ENCODE assay signal across 10 mouse cellular contexts in the genomic region with DNA sequence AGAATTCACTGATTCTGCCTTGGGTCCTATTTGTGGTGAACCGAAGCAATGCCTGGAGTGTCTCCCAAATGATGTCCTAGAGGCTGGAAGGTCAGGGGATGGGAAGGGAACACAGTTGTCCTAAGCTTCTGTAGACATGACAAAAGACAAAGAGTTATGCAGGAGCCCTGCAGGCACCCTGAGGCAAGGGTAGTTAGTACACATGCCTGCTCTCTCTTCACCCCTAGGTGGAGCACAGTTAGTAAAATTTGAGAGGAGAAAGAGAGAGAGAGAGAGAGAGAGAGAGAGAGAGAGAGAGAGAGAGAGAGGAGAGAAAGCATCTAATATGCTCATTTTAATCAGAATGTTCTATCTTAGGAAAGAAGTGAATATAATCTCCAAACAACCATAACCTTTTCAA.
DNase-seq lines count a peak whose midpoint lies in the region; ATAC-seq and TF ChIP-seq lines count a peak whose summit lies in the region.
"Had no signal": no experiment of that assay in that cellular context is flagged by ENCODE, and none has a peak within 500 bp of the region (broad histone marks: within the 10 kb centered on the region; RNA-seq: fewer than 3 reads in every experiment).

No protein-coding gene starts in this region.

- no peak overlapping the region for H3K4me2 ChIP-seq in heart, embryonic 12.5 days
- no peak overlapping the region for H3K4me2 ChIP-seq in liver, embryonic 14.5 days (ENCODE audit: low read depth)
- H3K4me2 ChIP-seq in liver, embryonic 12.5 days, result no peak overlapping the region
- H3K4me2 ChIP-seq: heart, embryonic 15.5 days; neural tube, embryonic 15.5 days had no signal

- no peak overlapping the region for H3K9ac ChIP-seq in heart, embryonic 12.5 days
- H3K9ac ChIP-seq in liver, embryonic 14.5 days (replicated peaks), result no peak overlapping the region
- no peak overlapping the region for H3K9ac ChIP-seq in liver, embryonic 12.5 days
- H3K9ac ChIP-seq: heart, embryonic 15.5 days; neural tube, embryonic 15.5 days had no signal

- H3K9me3 ChIP-seq in heart, embryonic 12.5 days (replicated peaks), result no peaks in the 10 kb centered on the region
- H3K9me3 ChIP-seq in liver, embryonic 14.5 days (ENCODE audit: control insufficient read depth, low read length), result no peaks in the 10 kb centered on the region
- no peaks in the 10 kb centered on the region for H3K9me3 ChIP-seq in liver, embryonic 12.5 days (replicated peaks)
- H3K9me3 ChIP-seq: heart, embryonic 15.5 days; neural tube, embryonic 15.5 days had no signal

- 0 out of 2 replicates have a peak, but pooled peaks cover under 1% of the 10 kb centered on the region for H3K27me3 ChIP-seq in heart, embryonic 12.5 days (replicated peaks)
- no peaks in the 10 kb centered on the region for H3K27me3 ChIP-seq in liver, embryonic 14.5 days (ENCODE audit: control insufficient read depth, insufficient read depth, low read length)
- no peaks in the 10 kb centered on the region for H3K27me3 ChIP-seq in liver, embryonic 12.5 days (replicated peaks)
- H3K27me3 ChIP-seq: heart, embryonic 15.5 days; neural tube, embryonic 15.5 days had no signal

- H3K27ac ChIP-seq in heart, embryonic 12.5 days (ENCODE audit: poor library complexity, severe bottlenecking), result no peak overlapping the region
- H3K27ac ChIP-seq in liver, embryonic 14.5 days, result no peak overlapping the region
- no peak overlapping the region for H3K27ac ChIP-seq in liver, embryonic 12.5 days
- H3K27ac ChIP-seq: heart, embryonic 15.5 days; macrophage; neural tube, embryonic 15.5 days had no signal

- ATAC-seq in heart, embryonic 12.5 days (ENCODE audit: insufficient number of reproducible peaks, low FRiP score), result no peak
- ATAC-seq in liver, embryonic 14.5 days (ENCODE audit: insufficient read depth), result no peak
- no peak for ATAC-seq in liver, embryonic 12.5 days
- ATAC-seq in megakaryocyte progenitor cell, adult 5-6 weeks (replicated peaks; ENCODE audit: poor library complexity), result peak; percentile 52; the same call in 1 of the 2 replicates

- peak; percentile 27 to 29 for DNase-seq in heart, postnatal 10 days
- no peak for DNase-seq in liver, embryonic 14.5 days (ENCODE audit: low read depth in 3 of 3, low spot score in 3 of 3)
- DNase-seq in adipocyte (ENCODE audit: low spot score), result peak; percentile 10
- DNase-seq in spleen, adult 12 weeks (ENCODE audit: low spot score), result no peak

- H3K36me3 ChIP-seq in heart, embryonic 12.5 days, result no peaks in the 10 kb centered on the region
- no peaks in the 10 kb centered on the region for H3K36me3 ChIP-seq in liver, embryonic 14.5 days (replicated peaks; ENCODE audit: control insufficient read depth, insufficient read depth, low read depth)
- H3K36me3 ChIP-seq in liver, embryonic 12.5 days, result no peaks in the 10 kb centered on the region
- H3K36me3 ChIP-seq: heart, embryonic 15.5 days; neural tube, embryonic 15.5 days had no signal

- peak; percentile 9; the same call in 1 of the 2 replicates for TF ChIP-seq CTCF in liver, embryonic 14.5 days (IDR thresholded peaks at IDR 0.05; ENCODE audit: low read depth)

- no peak for TF ChIP-seq EP300 in liver, embryonic 14.5 days (IDR thresholded peaks at IDR 0.05; ENCODE audit: low read depth)

- WGBS in heart, embryonic 12.5 days, result 76% methylated on average over 1 of the region's 1 CpGs
- WGBS in liver, embryonic 14.5 days (ENCODE audit: insufficient replicate concordance), result 46% methylated on average over 1 of the region's 1 CpGs
- WGBS in liver, embryonic 12.5 days (ENCODE audit: insufficient replicate concordance), result 71% methylated on average over 1 of the region's 1 CpGs

- intact Hi-C loops in heart, postnatal 10 days (cut with DNase I), result loop anchor here (10.0 kb wide), 2 partner anchors 202 to 442 kb away; no protein-coding TSS in a partner anchor

- no peak overlapping the region for H3K4me3 ChIP-seq in heart, embryonic 12.5 days
- H3K4me3 ChIP-seq in liver, embryonic 14.5 days (ENCODE audit: insufficient read depth in 1 of 2, low read depth in 2 of 2, low read length in 2 of 2), result no peak overlapping the region
- H3K4me3 ChIP-seq in liver, embryonic 12.5 days, result no peak overlapping the region
- H3K4me3 ChIP-seq: heart, embryonic 15.5 days; neural tube, embryonic 15.5 days had no signal

- peaks cover 16% of the 10 kb centered on the region for H3K4me1 ChIP-seq in heart, embryonic 12.5 days (replicated peaks)
- H3K4me1 ChIP-seq in liver, embryonic 14.5 days (replicated peaks; ENCODE audit: control insufficient read depth in 2 of 2, insufficient read depth in 2 of 2, low read length in 1 of 2), result no peaks in the 10 kb centered on the region
- H3K4me1 ChIP-seq in liver, embryonic 12.5 days, result no peaks in the 10 kb centered on the region

Comparison
In these comparisons a context has a peak if more than half of its experiments do, and no peak if none do; other contexts are left out.
1. DNase-seq: peak in heart, postnatal 10 days (2 of 2) and adipocyte (single experiment); none in liver, embryonic 14.5 days (0 of 3) and spleen, adult 12 weeks (single experiment).